Mouse (Mus musculus) left cerebral cortex, adult 9 months (tissue): ENCODE results near the gene Rfx7.

Experiments used
- DNase-seq, 2 experiments: peaks; one replicate each; pipeline ENCODE4 v3.0.0; 2022; ENCODE audit warnings: low spot score in 2 of 2

Gene Rfx7

DNA sequence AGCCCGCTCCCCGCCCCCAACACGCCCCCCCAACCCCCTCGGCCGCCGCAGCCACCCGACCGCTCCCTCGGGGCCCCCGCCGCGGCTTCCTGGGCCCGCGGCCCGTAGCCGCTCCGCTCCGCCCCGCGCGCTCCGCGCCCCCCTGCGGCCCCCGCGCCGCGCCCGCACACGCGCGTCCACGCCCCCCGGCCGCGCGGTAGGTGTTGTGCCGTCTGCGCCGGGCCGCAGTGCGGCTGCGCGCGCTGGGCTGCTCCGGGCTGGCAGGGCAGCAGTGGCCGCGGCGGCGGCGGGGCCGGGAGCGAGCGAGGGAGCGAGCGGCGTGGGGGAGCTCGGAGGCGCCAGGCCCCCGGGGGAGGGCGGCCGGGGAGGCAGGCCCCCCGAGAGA, at the start of gene Rfx7:
Gene Rfx7 (plus strand): TSS at position 245 of the 385 bp plus-strand sequence.
- peak; percentile 16 to 67 for DNase-seq

DNA sequence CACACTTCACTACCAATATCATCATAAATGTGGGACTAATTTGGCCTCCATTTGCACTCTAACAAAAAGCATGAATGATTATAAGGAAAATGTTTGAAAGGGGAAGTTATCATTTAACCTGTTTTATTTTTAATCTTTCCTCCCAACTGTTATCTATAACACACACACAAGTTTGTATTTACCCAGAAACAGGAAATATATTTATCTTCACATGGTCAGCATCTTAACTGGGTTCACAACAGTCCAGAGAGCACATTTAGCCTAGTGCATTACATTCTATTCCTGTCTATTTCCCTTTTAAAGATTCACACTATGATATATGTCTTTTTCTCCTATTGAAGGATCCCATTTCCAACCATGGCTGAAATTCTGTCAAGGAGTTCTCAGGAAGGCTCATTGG, 43.5 kb upstream of the Rfx7 start:
- no peak for DNase-seq

DNA sequence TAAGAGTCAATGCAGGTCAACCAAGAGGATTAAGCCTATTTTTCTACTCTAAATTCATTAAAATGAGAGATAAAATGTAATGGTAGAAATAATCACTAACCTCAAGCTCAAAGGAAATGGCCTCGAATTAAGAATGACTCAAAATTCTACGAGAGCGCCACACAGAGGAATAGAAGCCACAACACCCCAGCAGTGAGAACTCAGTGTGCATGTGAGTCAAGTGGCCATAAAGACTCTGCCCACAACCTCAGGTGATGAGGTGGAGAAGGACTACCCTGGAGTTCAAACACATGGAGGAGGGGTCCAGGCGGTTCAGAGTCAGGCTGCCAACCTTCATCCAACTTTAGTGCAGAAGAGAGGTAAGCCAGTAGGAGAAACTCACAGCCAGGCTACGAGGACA, 42.9 kb upstream of the Rfx7 start:
- no peak for DNase-seq

DNA sequence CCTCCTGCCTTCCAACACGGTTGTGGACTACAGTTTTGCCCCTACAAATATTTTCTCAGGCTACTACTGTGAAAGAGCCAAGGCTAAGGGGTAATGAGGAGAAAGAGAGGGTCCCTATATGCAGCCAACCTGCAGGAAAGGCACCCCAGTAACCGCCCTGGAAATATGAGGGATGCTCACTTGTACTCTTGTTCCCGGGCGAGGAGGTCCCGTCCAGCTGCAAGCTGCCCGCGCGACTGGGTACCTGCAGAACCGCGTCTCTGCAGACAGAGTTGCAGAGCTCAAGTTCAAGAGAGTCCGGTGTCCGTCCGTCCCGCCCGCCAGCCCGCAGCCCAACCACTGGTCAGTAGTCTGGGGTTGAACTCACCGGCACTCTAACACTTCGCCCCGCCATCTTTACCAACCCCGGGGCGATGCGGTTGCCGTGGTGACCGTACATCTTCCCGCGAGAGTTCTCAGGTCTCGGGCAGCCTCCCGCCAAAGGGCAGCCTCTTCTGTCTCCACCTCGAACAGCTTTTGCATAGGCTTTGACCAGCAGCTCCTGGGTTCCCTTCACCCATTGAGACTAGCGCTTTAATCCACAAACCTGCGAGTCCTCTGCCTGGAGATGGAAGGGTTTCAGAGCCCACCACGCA, 40.4 kb upstream of the Rfx7 start:
- peak; percentile 73 to 91 for DNase-seq

DNA sequence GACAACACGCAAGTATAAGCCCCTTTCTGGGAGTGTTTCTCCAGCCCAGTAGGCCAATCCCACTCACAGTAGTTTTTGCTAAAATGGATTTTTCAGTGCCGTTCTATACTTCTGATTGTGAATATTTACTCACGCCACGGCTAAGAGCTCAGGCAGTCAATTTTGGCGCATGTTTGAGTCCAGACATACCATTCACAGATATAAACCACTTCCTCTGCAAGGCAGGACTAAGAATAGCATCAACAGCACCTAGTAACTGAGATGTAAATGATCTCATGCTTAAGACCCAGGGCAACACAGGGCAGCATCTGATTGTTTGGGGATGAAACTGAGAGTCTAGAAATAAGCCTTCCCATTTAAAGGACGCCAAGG, 39.9 kb upstream of the Rfx7 start, which contains the start of gene Tex9:
Gene Tex9 (minus strand): TSS at position 19 of the 372 bp plus-strand sequence.
- no peak for DNase-seq

DNA sequence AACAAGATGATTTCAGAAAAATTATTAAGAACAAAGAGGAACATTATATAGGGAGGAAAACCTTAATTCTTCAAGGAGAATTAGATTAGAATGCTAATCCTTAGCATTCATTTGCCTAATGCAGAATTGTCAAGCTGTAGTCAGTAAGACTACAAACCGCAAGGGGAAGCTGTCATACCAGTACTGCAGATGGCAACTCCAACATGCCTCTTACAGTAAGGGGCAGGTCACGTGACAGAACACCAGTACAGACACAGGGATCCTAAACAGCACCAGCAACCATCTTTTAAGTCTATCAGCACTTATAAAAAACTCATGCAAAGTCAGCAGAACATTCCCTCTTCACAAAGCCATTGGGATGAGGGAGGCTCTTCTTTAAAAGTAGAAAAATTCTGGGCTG, 38.6 kb upstream of the Rfx7 start:
- no peak for DNase-seq

DNA sequence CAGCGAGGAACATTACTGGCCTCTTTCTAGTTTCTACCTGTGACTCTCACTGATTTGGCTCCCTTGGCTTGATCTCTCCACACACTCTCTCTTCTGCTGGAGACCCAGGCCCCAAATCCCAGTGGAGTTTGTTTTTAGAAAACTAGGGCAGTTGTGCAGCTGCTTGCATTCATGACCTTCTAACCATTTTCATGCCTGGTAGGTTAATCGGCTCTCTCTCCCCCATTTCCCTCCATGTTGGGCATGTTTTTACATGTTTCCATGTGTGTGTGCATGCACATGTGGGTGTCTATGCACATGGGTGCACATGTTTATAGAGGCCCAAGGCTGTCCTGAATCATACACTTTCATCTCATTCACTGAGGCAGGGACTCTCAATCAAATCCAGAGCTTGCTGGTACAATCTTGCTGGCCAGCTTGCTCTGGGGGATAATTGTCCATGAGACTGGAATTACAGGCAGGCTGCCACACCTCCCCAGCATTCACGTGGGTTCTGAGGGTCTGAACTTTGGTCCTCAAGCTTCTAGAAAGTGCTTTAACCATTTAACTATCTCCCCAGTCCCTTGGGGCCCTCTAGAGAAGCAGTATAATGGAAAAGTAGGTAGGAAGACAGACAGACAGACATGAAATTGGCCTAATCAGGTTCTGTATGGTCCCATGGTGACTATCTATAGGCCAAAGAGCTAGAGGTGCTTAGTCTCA, 37.9 kb upstream of the Rfx7 start:
- no peak for DNase-seq

DNA sequence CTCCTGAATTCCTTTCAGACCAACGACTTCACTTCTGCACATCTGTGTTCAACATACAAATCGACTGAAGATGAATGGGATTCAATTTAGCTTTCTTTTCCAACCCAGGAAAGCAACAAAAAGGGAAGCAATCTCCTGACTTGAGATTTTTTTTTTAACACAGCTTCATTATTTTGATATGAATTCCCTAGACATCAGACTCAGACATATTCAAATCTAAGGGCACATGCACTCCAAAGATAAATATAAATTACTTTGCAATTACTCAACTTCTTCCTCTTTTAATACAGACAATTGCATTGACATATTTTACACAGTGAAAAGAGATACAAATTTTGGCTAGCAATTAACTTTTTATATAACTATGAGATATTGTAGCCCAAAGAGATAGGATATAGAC, 35.3 kb upstream of the Rfx7 start:
- no peak for DNase-seq

DNA sequence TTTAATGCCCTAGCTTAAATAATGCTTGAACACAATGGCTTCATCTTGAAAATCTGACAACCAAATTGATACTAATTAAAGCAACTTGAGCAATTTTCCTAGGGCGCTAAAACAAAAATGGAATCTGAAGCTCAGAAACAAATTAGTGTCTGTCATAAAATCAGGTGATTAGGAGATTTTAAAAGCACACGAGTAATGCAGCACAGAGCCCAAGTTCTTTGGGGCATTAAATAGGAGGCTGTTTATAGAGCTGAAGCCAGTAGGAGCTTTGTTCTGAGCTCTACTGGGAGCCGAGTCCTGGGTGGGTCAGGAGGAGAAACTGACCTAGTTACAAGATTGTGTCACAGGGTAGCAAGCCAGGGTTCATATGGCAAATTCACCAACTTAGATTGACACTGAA, 34.9 kb upstream of the Rfx7 start:
- no peak for DNase-seq

DNA sequence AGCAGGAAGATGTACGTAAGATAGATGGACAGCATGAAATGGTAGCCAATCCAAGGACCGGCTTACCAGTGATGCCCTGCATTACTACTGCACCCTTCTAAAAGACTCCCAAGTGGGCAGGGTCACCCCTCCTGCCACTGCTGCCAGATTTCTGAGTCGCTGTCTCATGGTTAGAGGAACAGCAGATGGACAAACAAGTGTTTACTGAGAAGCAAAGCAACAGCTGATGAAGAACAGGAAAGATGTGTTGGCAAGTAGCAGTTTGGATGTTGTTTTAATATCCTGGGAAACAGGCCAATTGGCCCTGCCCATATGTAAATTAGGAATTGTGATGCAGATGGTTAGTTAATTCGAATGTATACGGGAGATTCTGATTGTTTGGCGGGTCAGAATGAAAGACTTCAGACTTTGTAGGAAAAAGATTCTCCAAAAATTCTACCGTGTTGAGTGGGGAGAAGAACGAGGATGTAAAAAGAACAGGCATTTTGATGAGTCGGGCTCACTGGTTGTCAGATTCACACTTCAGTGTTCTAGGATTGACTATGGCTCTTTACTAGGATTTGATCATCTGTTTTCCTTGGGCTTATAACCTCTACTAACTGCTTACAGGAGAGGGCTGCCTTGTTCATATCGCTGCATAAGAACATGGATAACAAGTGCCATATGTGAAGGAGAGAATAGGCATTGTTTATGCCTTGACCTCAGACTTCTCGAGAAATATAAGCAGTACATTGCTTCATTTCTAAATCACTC, 19.6 kb upstream of the Rfx7 start:
- DNase-seq = peak in 1 of 2 experiments; percentile 12

DNA sequence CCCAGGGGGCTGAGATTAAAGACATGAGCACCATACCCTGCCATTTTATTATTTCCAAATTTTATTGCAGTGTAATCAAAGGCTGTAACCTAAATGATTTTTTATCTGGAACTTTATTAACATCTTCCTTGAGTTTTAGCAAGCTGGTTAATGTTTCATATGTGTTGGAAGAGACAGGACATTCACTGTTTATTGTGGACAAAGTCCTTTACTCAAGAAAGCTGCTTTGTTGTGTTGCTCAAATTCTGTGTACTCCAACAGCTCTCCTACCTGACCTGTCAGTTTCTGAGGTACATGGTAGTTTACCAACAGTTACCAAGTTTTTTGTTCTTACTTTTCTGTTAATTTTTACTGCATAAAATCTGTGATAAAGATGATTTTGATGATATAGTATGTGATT, 16.7 kb upstream of the Rfx7 start:
- DNase-seq = no peak

DNA sequence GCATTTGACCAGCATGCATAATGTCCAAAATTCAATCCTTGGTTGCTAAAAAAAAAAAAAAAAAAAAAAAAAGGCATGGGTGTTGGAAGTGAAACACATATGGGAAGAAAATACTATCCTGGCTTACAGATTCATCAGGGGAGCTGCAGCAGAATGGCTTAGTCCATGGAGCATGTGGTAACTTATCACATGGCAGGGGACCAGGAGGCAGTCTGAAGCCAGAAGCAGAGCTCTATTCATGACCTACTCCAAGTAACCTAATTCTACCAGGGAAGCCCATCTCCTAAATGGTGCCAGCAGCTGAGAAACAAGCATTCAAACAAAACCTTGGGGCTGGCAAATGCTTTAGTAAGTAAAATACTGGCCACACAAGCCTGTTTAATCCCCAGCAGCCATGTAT, 12.8 kb upstream of the Rfx7 start:
- DNase-seq = no peak

DNA sequence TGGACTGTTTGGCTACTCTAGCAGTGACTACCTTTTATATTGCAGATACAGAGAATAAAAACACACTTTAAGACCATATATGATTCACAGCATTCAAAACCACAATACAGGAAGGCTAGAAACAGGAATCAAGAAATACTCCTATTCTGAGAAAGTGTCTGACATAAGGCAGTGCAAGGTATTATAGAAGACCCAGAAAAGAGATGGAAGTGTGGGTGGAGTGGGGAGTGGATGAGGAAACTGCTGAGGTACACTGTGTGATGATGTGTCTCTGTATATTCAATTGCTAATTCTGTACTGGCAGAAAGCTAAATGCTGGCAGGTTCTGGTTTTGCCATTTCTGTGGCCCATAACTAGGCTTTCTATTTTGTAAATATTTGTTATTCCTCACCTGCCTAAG, 11.2 kb upstream of the Rfx7 start:
- DNase-seq = no peak

DNA sequence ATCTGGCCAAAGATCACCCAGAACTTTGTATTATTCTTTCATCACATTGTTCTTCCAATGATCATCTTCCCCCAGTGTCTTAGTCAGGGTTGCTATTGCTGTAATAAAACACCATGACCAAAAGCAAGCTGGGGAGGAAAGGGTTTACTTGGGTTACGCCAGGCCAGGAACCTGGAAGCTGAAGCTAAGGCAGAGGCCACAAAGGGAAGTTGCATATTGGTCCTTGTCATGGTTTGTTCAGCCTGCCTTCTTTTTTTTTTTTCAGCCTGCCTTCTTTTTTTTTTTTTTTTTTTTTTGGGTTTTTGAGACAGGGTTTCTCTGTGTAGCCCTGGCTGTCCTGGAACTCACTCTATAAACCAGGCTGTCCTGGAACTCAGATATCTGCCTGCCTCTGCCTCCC, 5.9 kb upstream of the Rfx7 start:
- no peak for DNase-seq

DNA sequence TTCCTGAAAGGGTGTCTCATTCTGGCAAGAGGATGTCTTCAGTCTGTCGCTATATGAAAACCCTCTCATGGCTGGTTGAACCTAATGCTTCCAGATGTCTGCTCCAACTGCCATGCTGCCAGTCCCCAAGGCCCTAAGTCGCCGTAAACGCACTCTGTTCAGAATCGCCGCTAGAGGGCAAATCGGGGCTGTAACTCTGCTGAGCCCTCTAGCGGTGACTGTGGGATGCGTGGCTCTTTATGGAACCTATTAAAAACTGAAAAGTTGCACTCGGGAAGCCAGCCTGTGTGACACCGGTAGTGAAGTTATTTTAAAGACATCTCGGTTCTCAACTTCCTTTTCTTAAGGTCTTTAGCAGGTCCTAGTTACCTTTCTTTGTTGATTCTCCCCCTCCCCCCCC, 1.8 kb upstream of the Rfx7 start:
- DNase-seq = peak; percentile 52 to 90

DNA sequence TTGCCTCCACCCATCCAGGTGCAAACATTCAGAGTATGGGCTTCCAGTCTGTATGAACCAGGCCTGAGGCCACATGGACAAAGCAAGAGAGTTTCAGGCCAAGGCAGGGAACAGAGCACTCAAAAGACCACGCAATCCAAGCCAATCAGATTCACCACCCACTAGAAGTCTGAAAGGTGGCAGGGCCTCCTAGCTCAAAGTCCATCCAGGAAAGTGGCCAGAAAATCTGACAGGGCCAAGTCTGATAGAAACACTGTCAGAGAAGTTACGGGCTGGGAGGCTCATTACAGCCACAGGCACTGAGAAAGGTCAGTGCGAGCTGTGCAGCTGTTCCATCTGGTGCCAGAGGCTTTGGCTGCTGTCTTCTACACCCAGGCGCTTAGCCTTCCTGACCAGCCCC, 1.2 kb upstream of the Rfx7 start:
- peak in 1 of 2 experiments; percentile 9 for DNase-seq

DNA sequence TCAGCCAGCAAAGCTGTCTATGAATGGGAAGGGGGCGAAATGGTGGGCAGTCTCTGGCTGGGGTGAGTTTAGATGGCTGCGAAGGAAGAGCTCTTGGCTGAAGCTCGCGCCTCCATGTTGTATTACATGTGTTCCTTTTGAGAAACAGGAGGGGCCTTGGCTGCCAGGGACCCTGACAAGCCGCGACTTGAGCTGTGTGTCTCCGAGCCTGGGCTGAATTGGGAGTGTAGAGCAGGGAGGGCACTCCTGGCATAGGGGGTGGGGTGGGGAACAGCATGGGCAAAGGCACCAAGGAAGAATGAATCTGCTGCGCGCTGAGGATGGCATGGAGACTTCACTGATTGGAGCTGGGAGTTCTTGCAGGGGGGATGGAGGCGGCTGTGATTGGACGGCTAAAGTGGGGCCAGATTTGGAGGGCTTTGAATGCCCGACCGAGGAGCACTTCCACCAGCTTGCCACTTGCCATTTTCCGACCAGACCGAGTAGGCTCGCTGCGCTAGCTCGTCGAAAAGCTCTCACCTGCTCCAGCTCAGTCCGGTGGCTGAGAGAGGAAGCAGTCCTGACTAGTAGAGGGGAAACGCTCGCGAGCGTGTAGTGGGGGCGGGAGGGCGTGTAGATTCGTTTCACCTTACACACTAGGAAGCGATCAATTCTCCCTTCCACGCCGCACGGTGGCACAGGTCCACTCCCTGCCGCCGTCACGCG, 597 bp upstream of the Rfx7 start:
- DNase-seq = peak; percentile 68 to 87

DNA sequence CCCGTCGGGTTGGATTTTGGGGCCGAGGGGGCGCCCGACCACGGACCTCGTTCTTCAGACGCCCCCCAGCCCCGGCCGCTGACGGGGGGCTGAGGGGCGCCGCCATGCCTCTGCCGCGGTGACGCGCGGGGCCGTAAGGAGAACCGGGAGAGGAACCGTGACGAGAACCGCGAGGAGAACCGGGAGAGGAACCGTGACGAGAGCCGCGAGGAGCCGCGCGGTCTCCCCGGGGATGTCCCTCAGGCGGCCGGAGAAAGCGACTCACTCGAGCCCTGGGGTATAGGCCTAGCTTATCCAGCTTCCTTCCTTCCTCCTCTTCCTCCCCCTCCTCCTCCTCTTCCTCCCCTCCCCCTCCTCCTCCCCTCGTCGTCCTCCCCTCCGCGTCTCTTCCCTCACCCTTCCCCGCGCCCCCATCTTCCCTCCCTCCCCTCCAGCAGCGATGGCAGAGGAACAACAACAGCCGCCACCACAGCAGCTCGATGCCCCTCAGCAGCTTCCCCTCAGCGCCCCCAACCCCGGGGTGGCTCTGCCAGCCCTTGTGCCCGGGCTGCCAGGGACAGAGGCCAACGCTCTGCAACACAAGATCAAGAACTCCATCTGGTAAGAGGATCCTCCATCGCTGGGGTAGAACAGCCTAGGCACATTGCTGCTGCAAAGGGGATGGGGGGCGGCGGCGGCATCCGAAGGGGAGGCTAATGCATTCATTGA, 495 bp downstream of the Rfx7 start:
- DNase-seq = peak; percentile 16 to 36

DNA sequence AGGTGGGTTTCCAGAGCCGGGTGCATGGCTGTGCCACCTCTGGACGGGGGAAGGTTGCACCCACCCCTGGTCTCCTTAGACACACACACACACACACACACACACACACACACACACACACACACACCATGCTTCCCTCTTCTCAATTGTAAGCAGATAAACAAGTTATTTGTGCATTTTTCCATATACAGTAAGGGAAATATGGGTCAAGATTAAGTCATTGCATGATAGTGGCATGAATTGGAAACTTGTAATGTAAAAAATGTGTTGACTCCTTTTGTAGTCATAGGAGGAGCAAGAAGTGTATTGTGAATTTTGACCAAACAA, 1.0 kb downstream of the Rfx7 start:
- DNase-seq = no peak

DNA sequence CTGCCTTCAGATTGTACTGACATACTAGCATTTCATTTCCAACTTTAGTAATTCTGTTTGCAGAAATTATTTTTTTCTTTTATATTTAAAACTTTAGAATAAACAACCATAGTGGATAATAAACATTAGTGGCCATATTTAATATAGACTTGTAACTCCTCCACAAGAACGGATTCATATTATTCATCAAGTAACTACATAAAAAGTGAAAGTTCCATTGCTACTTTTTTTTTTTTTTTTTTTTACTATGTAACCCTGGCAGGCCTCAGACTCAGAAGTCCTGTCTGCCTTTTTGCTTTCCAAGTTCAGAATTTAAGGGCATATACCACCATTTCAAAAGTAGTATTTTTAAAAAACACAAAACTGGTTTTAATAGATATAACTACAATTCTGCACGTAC, 2.9 kb downstream of the Rfx7 start:
- no peak for DNase-seq

DNA sequence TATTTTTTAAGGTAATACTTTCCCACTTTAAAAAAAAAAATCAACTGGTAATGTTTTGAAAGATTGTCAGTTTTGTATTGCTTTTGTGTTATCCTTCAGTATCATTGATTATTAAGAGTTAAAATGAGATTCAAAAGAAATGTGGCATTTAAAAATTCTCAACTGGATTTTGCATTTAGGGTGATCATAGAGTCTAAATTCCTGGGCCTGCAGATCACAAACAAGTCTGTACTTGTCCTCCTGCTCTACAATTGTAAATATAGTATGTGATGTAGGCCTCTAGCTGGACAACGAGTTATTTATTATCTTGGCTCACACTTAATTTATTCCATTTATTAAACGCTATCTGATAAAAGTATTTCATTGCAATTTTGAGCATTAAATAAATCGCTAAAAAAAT, 3.4 kb downstream of the Rfx7 start:
- no peak for DNase-seq

DNA sequence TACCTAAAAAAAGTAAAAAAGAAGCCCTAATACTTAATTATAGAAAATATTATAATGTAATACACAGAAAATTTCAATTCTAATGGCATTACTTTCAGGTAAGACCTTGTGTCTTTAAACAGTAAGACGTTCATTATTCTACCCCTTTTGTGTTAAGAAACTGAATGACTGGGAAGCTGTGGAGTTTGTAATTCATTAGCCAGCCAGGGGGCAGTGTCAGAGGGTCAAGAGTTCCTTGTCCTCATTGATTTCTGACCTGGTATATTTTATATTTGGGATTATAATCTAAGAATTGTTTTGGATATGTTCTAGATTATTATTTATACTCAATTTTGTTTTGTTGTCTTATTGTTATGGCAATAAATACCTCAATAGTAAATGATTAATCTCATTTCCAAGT, 5.0 kb downstream of the Rfx7 start:
- no peak for DNase-seq
